Mouse (Mus musculus) layer of hippocampus, adult 18-20 months (tissue): ENCODE results near the gene Grin2a. TPM values are rescaled to one million over a fixed set of nuclear protein-coding genes. Genes with fewer than 3 reads are reported as not detected.

Experiments used
- total RNA-seq, 2 experiments: library from RNA; stranded (reverse); gene quantifications; 2 replicates each; pipeline ENCODE4 v1.2.3; 2021

Gene Grin2a
- total RNA-seq, 2 experiments from 2014 or later, result 327 to 355 TPM

Other genes starting within 250 kb of the Grin2a start
- gene Rpl39l, start 174.7 kb upstream of the Grin2a start, total RNA-seq, result not detected
- gene Atf7ip2, start 197.2 kb upstream of the Grin2a start, total RNA-seq, result under 1 TPM in 1 of 2 experiments, not detected in 1; 0.38 TPM